Mouse (Mus musculus): Measurements from ENCODE around the gene Hbb-bt.
"Not testable (repeated sequence)": the region's sequence is repeated elsewhere in the genome, so short reads cannot be mapped to it uniquely, and the experiment has no call there.

Hbb-bt gene

DNA sequence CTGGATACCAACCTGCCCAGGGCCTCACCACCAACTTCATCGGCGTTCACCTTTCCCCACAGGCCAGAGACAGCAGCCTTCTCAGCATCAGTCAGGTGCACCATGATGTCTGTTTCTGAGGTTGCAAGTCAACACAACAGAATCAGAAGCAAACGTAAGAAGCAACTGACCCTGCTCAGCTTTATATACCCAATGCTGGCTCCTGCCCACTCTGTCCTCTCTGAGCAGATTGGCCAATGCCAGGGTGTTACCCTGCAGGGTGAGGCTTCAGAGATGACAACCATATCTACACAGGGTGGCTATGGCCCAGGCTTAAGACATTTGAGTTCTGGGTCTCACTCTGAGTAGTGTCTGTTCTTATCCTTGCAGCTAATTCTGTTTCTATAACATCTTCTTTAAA, at the start of gene Hbb-bt:
TSS of gene Hbb-bt (minus strand) at position 231 of the 400 bp plus-strand sequence.
- no peak for DNase-seq (ENCODE audit: low spot score in 2 of 2)

- DNase-seq (ENCODE audit: low spot score in 2 of 2) = no peak
Observed at GRCm38 (mm10) chr7:103861531-103861930, 47.7 kb upstream of the Hbb-bt start.

- DNase-seq (ENCODE audit: low spot score in 2 of 2) = no peak
Observed at GRCm38 (mm10) chr7:103860855-103861254, 47.1 kb upstream of the Hbb-bt start.

GRCm38 (mm10) chr7:103859076-103859475, 45.3 kb upstream of the Hbb-bt start:
- DNase-seq (ENCODE audit: low spot score in 2 of 2) = no peak

DNA sequence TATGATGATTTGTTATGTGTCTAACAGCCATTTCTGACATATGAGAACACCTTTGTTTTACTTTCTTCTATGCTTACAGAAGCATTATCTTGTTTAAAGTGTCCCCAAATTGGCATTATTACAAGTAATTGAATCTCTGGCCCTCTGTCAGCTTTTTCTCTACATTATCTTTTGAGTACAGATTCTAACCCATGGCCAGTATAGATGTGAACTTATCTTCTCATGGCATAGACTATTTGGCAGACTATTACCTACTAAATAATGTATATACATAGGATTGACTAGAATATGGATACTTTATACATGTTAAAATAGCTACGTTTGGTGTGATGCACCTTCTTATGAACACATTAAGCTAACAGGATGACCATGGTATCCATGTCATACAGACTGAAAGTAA, 40.9 kb upstream of the Hbb-bt start:
- DNase-seq (ENCODE audit: low spot score in 2 of 2) = no peak

DNA sequence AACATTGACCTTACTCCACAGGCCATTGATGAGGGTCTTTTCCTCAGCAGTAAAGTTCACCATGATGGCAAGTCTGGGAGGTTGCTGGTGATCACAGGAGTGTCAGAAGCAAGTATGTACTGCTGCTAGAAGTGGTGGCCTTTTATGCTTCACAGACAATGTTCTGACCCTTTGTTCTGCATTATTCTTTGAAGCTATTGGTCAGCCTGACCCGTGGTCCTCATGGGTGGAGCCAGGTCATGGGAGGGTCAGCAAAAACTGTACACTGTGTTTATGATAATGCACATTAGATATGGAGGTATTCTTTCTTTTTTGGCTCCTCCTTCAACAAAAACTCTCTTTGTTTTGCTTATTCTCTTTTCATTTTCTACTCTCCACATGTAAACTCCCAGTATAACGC, 39.3 kb upstream of the Hbb-bt start, which contains the start of gene Hbb-y:
TSS of gene Hbb-y (minus strand) at position 127 of the 400 bp plus-strand sequence.
- DNase-seq (ENCODE audit: low spot score in 2 of 2) = no peak

- DNase-seq (ENCODE audit: low spot score in 2 of 2) = no peak
Observed at GRCm38 (mm10) chr7:103844525-103845325, 30.9 kb upstream of the Hbb-bt start.

GRCm38 (mm10) chr7:103843034-103843433, 29.2 kb upstream of the Hbb-bt start, which contains the start of gene Hbb-bh1:
TSS of gene Hbb-bh1 (minus strand) at chr7:103843164.
- no peak for DNase-seq (ENCODE audit: low spot score in 2 of 2)

DNA sequence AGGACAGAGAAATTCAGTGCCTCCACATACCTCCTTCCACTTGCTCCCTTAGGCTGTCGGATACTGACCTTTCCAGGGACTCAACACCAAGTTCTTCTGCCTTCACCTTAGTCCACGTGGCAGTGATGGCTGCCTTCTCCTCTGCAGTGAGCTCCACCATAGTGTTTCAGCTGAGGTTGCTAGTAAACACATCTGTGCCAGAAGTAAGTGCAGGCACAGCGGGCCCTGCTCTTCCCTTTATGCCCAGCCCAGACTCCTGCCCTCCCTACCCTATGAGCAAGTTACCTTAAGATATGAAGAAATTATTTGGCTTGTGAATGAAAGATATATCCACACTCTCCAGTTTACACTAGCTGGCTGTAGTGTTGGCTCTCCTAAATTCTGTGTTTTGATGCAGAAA, 26.5 kb upstream of the Hbb-bt start, which contains the start of gene Hbb-bh2:
TSS of gene Hbb-bh2 (minus strand) at position 253 of the 400 bp plus-strand sequence.
- DNase-seq (ENCODE audit: low spot score in 2 of 2) = no peak

- DNase-seq (ENCODE audit: low spot score in 2 of 2) = no peak
Observed at GRCm38 (mm10) chr7:103827808-103828207, 14.0 kb upstream of the Hbb-bt start, which contains the start of gene Hbb-bs. TSS of gene Hbb-bs (minus strand) at chr7:103828096.

- not testable (repeated sequence) for DNase-seq (ENCODE audit: low spot score in 2 of 2)
Observed at GRCm38 (mm10) chr7:103827139-103827538, 13.3 kb upstream of the Hbb-bt start.

DNA sequence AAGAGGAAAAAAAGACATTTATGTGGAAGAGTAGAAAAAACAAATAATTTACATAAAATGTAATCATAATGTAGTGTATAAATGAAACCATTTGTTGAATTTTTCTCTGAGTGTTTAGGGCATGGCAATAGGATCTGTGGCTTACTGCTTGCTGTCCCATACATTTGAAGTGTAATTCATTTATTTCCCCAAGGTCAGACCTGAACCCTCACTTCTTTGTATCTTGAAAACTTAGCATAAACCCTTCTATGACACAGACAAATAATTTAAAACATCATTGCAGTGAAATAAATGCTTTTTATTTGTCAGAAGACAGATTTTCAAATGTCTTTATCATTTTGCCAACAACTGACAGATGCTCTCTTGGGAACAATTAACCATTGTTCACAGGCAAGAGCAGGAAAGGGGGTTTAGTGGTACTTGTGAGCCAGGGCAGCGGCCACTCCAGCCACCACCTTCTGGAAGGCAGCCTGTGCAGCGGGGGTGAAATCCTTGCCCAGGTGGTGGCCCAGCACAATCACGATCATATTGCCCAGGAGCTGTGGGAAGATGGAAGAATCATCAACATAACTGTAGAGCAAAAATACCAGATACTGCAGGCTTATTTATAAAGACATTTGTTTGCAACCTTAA, 12.6 kb upstream of the Hbb-bt start:
- no peak for DNase-seq (ENCODE audit: low spot score in 2 of 2)

DNA sequence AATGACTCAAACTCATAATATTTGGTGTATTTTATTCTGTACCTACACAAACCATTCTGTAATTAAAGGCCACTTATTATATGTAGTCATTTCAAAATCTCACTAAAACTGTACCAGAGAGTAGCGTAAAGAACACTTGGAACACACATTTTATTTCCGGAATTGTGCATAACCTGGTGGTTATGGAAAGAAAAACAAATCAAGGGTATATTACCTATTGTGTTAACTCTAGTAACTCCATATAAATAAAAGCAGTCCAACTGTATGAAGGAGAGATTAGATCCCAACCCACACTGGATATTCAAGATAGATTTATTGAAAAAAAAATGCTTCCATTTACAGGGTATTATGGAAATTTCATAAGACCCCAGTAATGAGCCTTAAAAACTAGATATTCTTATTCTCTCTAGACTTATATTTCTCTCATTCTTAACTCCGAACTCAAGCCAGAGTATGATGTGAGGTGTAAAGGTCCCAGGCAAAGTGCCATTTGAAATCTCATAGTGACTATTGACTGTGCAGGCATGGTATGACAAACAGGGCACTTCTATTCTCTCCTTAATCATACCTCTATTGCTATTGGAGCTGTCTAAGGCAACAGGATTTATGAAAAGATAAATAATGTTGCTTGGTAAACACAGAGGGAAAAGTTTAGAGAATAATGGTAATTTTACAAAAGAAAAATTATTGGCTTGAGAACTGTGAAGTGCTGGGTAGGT, 11.9 kb upstream of the Hbb-bt start:
- DNase-seq (ENCODE audit: low spot score in 2 of 2) = no peak

DNA sequence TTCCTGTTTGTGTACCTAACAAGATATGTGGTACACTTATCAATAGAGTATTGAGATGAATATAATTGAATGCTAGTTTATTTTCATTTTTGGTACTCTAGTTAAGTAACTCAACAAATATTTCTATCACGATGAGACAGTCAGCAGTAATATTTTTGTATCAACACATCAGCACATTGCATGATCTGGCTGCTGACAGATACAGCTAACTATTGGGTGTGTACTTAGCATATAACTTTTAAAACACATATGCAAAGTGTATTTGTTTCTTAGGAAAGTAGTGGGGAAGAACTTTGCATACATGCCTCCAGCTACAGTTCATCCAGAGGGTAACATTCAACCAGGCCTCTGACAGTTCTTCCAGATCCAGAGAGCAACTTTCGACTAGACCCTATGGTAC, 10.8 kb upstream of the Hbb-bt start:
- DNase-seq (ENCODE audit: low spot score in 2 of 2) = no peak

DNA sequence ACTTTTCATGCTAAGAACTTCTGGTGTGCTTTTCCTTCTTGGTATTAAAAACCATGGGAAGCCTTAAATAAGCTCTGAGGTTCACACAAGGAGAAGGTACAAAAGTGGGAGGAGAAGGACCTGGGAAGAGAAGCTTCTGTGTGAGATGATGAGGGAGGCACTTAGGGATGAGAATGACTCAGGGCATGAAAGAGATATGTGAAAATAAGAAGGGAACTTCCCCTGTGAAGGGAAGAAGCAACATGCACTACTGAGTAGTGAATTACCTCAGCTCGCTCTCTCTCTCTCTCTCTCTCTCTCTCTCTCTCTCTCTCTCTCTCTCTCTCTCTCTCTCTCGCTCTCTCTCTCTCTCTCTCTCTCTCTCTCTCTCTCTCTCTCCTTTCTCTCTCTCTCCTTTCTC, 1.3 kb upstream of the Hbb-bt start:
- not testable (repeated sequence) for DNase-seq (ENCODE audit: low spot score in 2 of 2)

GRCm38 (mm10) chr7:103813152-103813551, 644 bp downstream of the Hbb-bt start:
- not testable (repeated sequence) for DNase-seq (ENCODE audit: low spot score in 2 of 2)

DNA sequence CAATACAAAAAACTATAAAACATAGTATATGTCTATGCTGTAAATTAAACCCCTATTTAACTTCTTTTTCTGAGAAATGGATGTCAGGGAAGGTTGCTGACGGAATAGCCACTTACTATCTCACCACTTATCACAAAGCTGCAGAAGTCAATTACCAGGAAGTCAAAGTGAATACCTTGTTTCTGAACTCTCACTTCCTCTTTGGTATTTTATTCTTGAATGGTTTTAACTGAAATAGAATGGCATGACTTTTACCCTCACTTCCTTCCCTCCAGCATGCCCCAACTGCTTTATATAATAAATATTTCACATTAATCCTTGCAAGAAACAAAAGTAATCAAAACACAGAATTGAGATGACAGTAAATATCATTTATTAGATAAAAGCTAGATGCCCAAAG, 1.6 kb downstream of the Hbb-bt start:
- DNase-seq (ENCODE audit: low spot score in 2 of 2) = no peak

GRCm38 (mm10) chr7:103811223-103811845, 2.5 kb downstream of the Hbb-bt start:
- DNase-seq (ENCODE audit: low spot score in 2 of 2) = no peak

DNA sequence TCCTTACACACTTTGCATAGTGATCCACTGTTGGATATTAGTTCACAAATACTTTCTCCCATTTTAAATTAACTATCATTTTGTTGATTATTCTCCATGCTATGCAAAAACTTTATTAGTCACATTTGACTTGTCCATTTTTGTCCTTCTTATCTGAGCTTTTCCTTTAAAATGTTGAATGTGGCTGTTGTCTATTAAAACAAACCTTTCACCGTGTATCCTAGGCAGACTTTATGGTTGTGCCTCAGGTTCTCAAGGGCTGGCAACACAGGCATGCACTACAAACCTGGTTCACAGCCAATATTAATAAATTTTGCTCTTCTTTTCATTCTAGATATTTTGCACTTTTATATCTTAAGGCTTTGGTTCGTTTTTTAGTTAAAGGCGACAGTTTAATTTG, 3.0 kb downstream of the Hbb-bt start:
- DNase-seq (ENCODE audit: low spot score in 2 of 2) = no peak

DNA sequence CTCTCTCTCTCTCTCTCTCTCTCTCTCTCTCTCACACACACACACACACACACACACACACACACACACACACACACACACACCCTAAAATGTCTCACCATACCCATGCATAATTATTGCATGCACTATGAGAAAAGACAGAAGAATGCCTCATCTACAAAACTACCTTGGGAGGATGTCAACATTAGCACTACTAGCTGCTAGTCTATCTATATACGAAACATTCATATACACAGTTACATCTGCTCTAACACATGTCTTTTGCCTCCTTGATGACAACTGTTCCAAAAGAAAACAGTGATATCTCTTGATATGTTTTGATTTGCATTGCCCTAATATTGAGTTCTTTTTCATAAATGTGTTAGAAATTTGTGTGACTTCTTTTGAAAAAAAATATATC, 3.5 kb downstream of the Hbb-bt start:
- no peak for DNase-seq (ENCODE audit: low spot score in 2 of 2)

DNA sequence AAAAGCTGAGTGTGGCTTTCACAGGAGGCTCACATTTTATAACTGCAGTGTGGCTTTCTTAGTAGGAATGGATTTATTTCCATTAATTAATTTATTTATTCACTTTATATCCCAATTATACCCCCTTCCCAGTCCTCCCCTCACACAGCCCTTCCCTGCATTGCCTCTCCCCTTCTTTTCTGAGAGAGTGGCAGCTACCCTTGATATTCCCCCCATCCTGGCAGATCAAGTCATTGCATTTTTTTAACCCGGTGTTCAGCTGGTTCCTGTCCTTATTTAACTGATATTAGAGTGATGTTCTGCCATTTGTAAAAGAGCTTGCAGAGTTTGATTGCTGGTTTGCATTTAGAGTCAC, 4.0 kb downstream of the Hbb-bt start:
- no peak for DNase-seq (ENCODE audit: low spot score in 2 of 2)
